Mouse (Mus musculus) natural killer cell, adult 2 months (primary cell): ENCODE results near the gene Mtfp1.
"Not testable (repeated sequence)": the region's sequence is repeated elsewhere in the genome, so short reads cannot be mapped to it uniquely, and the experiment has no call there.

Experiments used
- DNase-seq, 2 experiments: peaks; one replicate each; pipeline ENCODE4 v3.0.0; 2022; ENCODE audit warnings: low spot score in 2 of 2

The Mtfp1 gene

DNA sequence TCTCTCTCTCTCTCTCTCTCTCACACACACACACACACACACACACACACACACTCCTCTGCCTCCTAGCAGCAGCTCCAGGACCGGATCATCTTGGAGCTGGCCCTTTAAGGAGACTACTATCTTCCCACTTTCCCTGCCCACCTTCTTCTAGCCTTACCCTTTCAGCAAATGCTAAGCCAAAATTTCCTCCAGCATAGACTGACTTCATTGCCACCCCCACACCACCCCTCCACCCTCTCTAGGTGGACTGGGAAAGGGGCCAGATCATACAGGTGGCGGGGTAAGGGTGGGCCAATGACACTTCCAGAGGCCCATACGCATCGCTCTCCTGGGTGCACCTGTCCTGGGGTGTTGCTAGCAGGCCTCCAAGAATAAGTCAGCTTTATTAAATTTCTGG lies 20.2 kb upstream of the Mtfp1 start:
- no peak for DNase-seq

DNA sequence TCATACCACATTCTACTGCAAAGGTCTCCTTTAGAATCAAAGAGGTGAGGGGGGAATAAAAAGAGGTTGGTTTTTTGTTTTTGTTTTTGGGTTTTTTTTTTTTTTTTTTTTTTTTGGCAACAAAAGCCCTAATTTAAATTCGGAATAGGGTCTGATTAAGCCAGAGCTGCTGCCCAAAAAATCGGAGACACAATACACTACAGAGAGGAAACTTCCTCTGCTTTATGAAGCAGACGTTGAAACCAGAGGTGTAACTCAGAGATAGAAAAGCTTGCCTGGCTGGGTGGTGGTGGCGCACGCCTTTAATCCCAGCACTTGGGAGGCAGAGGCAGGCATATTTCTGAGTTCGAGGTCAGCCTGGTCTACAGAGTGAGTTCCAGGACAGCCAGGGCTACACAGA lies 19.3 kb upstream of the Mtfp1 start:
- not testable (repeated sequence) for DNase-seq

DNA sequence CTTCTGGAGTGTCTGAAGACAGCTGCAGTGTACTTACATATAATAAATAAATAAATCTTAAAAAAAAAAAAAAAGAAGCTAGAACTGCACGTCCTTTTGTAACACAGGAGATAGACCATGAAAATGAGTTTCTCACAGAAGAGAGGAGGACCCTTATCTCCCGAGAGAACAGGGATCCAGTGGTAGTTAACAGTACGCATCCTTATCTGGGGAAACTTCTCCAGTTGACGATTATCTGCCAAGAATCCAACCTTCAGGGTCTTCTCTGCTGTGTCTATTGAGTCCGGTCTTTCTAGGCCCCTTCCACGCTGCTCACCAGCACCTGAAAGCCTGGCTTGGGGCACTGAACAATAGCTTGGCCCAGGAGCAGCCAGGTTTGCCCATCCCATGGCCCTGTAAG lies 18.7 kb upstream of the Mtfp1 start:
- DNase-seq, result no peak

- DNase-seq, result no peak
Observed at GRCm38 (mm10) chr11:4113496-4113895, 18.3 kb upstream of the Mtfp1 start.

- DNase-seq, result no peak
Observed at GRCm38 (mm10) chr11:4112861-4113260, 17.6 kb upstream of the Mtfp1 start.

DNA sequence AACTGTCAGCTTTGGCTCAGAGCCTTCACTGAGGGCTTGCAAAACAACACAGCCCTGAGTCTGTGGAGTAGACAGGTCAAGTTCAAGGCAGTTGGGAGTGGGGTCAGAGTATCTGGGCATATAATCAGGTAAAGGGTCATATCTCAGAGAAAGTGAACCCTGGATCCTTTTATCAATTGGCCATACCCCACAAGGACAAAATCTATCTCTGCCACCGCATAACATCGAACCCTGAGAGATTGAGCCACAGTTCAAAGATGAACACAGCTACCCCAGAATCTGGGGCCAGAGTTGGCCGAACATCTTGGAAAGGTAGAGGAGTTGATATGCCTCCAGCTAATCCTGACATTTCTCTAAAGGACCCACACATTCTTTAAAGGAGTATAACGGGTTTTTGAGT lies 16.8 kb upstream of the Mtfp1 start:
- DNase-seq, result no peak

DNA sequence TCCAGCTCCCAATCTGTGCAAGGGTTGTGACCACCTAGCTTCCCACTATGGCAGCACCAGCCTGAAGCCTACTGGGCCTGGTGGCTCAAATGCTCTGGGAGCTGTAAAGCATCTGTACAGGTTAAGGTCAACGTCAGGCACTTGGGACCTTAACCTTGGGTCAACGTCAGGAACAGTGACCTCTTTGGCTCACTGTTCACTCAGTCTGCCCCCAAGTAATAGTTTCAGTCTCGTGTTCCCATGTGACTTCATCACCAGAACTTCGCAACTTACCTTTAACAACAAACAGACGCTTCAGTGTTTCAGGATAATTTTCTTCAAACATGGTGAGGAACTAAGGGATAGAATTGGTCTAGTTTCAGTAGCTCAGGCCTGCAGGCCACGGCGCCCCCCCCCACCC lies 13.4 kb upstream of the Mtfp1 start:
- DNase-seq, result no peak

DNA sequence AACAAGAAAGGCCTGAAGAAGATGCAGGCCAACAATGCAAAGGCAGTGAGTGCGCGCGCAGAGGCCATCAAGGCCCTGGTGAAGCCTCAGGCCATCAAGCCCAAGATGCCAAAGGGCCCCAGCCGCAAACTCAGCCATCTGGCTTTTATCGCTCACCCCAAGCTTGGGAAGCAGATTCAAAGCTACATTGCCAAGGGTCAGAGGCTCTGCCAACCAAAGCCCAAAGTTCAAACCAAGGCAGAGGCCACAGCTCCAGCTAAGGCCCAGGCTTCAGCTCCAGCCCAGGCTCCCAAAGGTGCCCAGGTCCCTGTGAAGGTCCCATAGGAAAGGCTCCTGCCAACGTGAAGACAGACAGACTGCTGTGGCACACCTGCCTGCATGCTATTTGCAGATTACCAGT lies 12.7 kb upstream of the Mtfp1 start:
- DNase-seq, result not testable (repeated sequence)

DNA sequence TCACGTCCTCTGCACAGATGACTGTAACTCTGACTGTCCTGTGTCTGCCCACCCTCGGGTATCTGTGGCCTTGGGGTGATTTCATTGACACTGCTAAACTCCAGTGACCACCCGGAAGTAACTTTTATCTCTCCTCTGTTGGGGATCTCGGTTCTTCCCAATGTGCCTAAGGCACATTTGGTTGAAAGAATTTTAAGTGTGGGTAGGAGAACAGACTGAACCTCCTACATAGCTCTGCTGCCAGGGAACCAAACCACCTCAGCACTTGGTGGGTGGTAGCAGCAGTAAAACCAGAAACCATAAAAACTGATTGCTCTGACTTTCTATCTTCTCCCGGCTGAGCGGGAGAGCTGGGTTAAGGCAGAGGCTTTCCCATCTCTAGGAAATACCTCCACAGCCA lies 10.2 kb upstream of the Mtfp1 start:
- no peak for DNase-seq

DNA sequence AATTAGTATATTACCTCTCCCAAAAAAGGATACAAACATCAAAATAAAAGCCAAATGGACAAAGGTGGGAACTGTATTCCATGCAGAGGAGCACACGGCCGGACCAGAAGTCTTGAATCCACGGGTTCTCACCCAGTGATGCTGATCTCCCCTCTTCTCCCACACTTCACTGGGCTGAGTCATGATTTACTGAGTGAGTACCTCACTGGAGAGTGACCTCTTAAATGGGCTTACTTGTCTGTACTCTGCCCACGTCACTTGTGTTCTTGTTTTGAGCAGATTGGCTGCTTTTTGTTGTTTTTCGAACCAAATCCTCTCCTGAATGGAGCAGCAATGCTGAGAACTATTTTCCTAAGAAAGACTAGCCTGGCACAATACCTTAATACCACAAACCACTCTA lies 9.7 kb upstream of the Mtfp1 start:
- no peak for DNase-seq

GRCm38 (mm10) chr11:4103522-4103921 lies 8.3 kb upstream of the Mtfp1 start:
- DNase-seq, result no peak

GRCm38 (mm10) chr11:4101851-4102250 lies 6.6 kb upstream of the Mtfp1 start:
- DNase-seq, result no peak

- no peak for DNase-seq
Observed at GRCm38 (mm10) chr11:4099447-4099846, 4.2 kb upstream of the Mtfp1 start.

DNA sequence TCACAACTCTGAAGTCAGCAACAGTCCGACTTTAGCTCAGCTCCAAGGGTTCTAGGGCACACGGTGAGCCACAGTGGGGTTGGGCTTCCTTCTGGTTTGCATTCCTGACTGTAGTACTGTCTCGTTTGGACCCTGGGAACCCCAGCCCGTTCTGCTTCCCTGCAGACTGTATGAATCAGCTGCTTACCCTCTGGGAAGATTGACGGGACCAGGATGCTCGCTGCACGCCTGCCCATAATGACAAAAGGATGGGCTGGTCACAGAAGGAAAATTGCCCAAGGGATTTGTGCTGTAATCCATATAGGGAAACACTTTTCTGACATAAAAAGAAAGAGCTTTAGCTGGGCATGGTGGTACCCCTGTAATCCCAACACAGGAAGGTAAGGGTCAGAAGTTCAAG lies 3.6 kb upstream of the Mtfp1 start:
- no peak for DNase-seq

DNA sequence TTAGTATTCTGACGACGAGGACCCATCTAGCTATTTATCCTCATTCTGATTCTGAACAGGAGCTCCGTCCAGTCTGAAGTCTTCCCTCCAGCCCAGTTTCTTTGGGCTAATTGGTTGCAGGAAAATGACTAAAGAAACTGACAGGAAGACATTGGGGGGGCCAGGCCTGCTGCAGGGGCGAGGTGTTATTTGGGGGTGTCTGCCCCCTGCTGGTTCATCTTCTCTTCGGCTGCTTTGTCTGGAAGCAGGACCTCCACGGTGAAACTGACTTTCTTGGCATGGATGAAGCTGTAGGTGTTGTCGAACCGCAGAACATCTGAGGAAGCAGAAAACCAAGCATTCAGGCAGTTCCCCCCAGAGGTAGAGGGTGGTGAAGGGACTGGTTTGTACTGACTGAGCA lies 2.9 kb upstream of the Mtfp1 start:
- no peak for DNase-seq

- no peak for DNase-seq
Observed at GRCm38 (mm10) chr11:4097091-4097621, 1.9 kb upstream of the Mtfp1 start.

DNA sequence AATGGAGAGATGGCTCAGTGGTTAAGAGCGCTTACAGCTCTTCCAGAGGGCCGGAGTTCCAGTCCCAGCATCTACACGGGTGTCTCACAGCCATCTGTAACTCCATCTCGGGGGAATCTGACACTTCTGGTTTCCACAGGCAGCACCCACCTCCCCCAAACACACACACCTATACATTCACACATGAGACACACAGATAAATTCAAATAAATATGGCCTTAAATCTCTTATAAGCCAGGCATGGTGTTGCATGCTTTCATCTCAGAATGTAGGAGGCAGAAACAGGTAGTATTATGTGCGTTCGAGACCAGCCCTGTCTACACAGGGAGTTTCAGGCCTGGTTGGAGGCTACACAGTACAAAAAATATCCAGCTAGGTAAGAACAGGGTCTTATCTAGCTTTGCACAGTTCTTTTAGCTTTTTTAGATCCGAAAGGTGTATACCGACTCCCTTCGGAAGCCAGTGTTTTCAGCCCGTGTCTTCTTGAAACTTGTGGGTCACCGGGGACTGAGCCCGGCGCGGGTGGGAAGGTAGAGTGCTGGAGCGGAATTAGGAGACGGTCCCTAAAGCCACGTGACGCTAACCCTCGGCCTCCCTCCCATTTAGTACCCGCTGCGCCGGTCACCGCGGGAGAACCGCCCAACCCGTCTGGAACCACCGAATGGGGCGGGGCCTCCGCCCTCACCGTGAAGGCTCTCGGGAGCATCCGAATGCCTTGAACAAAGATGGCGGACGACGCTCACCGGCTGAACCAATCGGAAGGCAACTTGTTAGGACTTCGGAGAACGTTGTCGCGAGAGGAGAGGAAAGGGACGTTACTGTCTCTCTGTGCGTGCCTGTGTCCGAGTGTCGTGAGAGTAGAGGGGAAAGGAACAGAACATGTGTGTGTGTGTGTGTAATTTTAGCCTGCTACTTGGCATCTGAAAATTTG lies 1.1 kb upstream of the Mtfp1 start:
- DNase-seq, result peak; percentile 93 to 95

GRCm38 (mm10) chr11:4094378-4095170 lies 671 bp downstream of the Mtfp1 start:
- DNase-seq, result peak; percentile 65 to 82

DNA sequence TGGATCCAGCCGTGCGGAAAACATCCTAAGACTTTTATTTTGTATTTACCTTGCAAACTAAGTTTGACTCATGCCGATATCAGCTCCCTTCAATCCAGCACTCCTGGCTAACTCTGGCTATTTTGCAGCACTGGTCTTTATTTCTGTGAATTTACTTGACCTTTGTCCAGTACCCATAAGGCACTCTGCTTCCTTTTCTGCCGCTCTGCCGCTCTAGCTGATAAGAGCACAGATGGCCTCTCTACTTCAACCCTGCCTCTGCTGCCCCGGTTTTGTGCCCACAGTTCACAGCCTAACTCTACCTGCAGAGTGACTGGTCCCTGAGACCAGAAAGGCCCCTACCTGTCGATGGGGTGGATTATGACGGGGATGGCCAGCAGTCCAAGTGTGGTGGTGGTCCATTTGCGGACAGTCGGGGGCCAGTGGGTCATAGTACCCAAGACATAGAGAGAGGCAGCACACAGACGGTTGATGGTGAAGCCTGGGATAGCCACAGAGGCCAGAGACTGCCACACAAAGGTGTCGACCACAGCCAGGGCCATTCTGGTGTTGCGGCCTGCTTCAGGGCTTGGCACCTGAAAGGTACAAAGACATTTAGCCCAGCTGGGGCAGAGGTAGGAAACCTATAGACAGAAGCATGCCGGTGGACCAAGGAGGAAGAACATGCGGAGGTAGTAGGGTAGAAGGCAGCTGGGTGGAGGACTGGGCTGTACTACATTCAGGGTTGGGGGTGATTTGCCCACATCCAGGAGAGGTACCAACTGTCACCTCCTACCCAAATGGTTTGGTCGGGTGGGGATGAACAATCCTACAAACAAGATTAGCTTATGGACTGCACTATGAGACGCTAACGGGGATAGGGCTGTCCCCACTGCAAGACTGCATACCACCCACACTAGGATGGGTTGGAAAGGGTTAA lies 1.5 kb downstream of the Mtfp1 start:
- no peak for DNase-seq

DNA sequence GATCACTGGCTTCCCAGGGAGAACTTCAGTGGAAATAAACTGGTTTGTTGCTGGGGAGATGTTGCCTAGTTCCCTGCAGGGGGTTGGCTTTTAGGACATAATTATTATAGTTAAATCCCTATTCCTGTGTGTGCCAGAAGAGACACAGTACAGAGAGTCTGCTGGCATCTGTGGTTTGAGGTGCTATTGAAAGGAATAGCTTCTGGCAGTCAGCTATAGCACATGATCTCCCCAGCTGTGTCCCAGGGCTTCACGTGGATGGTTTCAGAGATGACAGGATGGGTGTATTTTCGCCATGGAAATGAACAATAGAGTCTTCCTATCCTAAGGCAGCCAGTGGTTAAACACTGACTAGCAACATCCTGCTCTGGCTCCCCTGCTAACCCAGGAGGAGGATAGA lies 8.0 kb downstream of the Mtfp1 start:
- DNase-seq, result no peak

GRCm38 (mm10) chr11:4086246-4086645 lies 9.0 kb downstream of the Mtfp1 start:
- no peak for DNase-seq
